Mouse (Mus musculus) megakaryocyte, embryonic 14.5 days (primary cell): Measurements from ENCODE around the gene Khdrbs1.

ENCODE experiments used
- FLI1 ChIP-seq: IDR thresholded peaks from 2 replicates; pipeline ENCODE4 v1.6.1; 2012; ENCODE audit warnings: low read length, inconsistent platforms, mixed read lengths
- GATA1 ChIP-seq: IDR thresholded peaks from 3 replicates; pipeline ENCODE4 v1.6.1; 2012; ENCODE audit warnings: mixed read lengths, low read length, inconsistent platforms, borderline replicate concordance

DNA sequence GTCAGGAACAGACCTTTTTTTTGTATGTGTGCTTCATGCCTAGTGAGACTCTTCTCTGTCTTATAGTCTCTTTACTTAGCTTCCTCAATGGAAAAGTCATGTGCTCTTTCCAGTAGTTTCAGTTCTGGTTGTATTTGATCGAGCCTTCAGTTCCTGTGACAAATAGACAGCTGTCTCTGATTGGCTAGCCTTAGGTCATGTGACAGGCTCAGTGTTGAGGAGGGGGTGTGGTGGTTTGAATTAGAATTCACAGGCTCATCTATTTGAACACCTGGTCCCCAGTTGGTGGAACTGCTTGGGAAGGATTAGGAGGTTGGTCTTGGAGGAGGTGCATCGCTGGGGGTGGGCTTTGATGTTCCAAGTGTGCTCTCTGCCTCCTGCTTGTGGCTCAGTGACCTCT, 47.5 kb upstream of the Khdrbs1 start:
- TF ChIP-seq GATA1 (no peak), FLI1 (no peak)
